Comparison of ENCODE assay signal across 10 mouse cellular contexts in the genomic region with DNA sequence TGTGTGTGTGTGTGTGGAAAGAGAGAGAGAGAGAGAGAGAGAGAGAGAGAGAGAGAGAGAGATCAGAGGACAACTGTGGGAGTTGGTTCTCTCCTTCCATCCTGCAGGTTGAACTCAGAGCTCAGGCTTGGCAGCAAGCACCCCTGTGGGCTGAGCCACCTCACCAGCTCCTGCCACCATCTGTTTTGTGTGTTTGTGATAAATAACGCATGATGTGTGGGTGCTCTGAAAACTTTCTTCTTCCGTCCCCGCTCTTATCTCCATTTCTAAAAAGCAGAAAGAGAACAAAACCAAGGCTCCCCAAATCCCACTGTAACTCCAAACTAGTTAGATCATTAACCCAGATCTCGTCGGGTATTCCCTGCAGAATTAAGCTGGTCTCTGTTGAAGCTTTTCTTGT. TPM values are rescaled to one million over a fixed set of nuclear protein-coding genes. Genes with fewer than 3 reads are reported as not detected.
DNase-seq lines count a peak whose midpoint lies in the region; ATAC-seq and TF ChIP-seq lines count a peak whose summit lies in the region.
"Had no signal": no experiment of that assay in that cellular context is flagged by ENCODE, and none has a peak within 500 bp of the region (broad histone marks: within the 10 kb centered on the region; RNA-seq: fewer than 3 reads in every experiment).

No protein-coding gene starts in this region.

- H3K36me3 ChIP-seq in midbrain, embryonic 10.5 days: no peaks in the 10 kb centered on the region
- no peaks in the 10 kb centered on the region for H3K36me3 ChIP-seq in midbrain, embryonic 11.5 days (ENCODE audit: control insufficient read depth, insufficient read depth, low read length)
- no peaks in the 10 kb centered on the region for H3K36me3 ChIP-seq in hindbrain, postnatal 0 days (ENCODE audit: insufficient read depth, low read length)
- no peaks in the 10 kb centered on the region for H3K36me3 ChIP-seq in neural tube, embryonic 13.5 days

- H3K9me3 ChIP-seq in midbrain, embryonic 10.5 days (replicated peaks): no peaks in the 10 kb centered on the region
- H3K9me3 ChIP-seq in midbrain, embryonic 11.5 days (ENCODE audit: control insufficient read depth, low read length): no peaks in the 10 kb centered on the region
- H3K9me3 ChIP-seq in hindbrain, postnatal 0 days (ENCODE audit: low read length): no peaks in the 10 kb centered on the region
- H3K9me3 ChIP-seq in neural tube, embryonic 13.5 days: no peaks in the 10 kb centered on the region

- 75% methylated on average over 5 of the region's 5 CpGs for WGBS in midbrain, embryonic 10.5 days
- WGBS in midbrain, embryonic 11.5 days: 71% methylated on average over 5 of the region's 5 CpGs
- WGBS in hindbrain, postnatal 0 days: 61% methylated on average over 5 of the region's 5 CpGs
- 66% methylated on average over 5 of the region's 5 CpGs for WGBS in neural tube, embryonic 13.5 days

- H3K4me1 ChIP-seq in midbrain, embryonic 10.5 days: peaks cover 47% of the 10 kb centered on the region
- peaks cover 23% of the 10 kb centered on the region for H3K4me1 ChIP-seq in midbrain, embryonic 11.5 days (ENCODE audit: control insufficient read depth, insufficient read depth, low read length)
- H3K4me1 ChIP-seq in hindbrain, postnatal 0 days (ENCODE audit: insufficient read depth, low read length): peaks cover 14% of the 10 kb centered on the region
- H3K4me1 ChIP-seq in neural tube, embryonic 13.5 days (replicated peaks): peaks cover 54% of the 10 kb centered on the region

- peaks cover 31% of the 10 kb centered on the region for H3K27me3 ChIP-seq in midbrain, embryonic 10.5 days (ENCODE audit: low read depth, poor library complexity, severe bottlenecking)
- H3K27me3 ChIP-seq in midbrain, embryonic 11.5 days (ENCODE audit: control insufficient read depth, insufficient read depth, low read length): peaks cover 6% of the 10 kb centered on the region
- H3K27me3 ChIP-seq in hindbrain, postnatal 0 days (ENCODE audit: insufficient read depth, low read length): no peaks in the 10 kb centered on the region
- H3K27me3 ChIP-seq in neural tube, embryonic 13.5 days: peaks cover 15% of the 10 kb centered on the region

- no peak overlapping the region for H3K27ac ChIP-seq in midbrain, embryonic 10.5 days (replicated peaks)
- H3K27ac ChIP-seq in midbrain, embryonic 11.5 days (ENCODE audit: low read depth, low read length): no peak overlapping the region
- no peak overlapping the region for H3K27ac ChIP-seq in hindbrain, postnatal 0 days
- H3K27ac ChIP-seq in neural tube, embryonic 13.5 days (replicated peaks): no peak overlapping the region

- no peak overlapping the region for H3K4me2 ChIP-seq in midbrain, embryonic 11.5 days
- H3K4me2 ChIP-seq in hindbrain, postnatal 0 days (ENCODE audit: low read depth, low read length): peak overlapping the region; percentile 44
- peak overlapping the region; percentile 9; the same call in 1 of the 2 replicates for H3K4me2 ChIP-seq in neural tube, embryonic 13.5 days

- ATAC-seq in midbrain, embryonic 11.5 days (ENCODE audit: low FRiP score): no peak
- no peak for ATAC-seq in hindbrain, postnatal 0 days
- no peak for ATAC-seq in neural tube, embryonic 13.5 days (ENCODE audit: low read depth)

- no peak overlapping the region for H3K9ac ChIP-seq in midbrain, embryonic 11.5 days (ENCODE audit: low read length)
- H3K9ac ChIP-seq in hindbrain, postnatal 0 days (replicated peaks; ENCODE audit: low read length): no peak overlapping the region
- H3K9ac ChIP-seq in neural tube, embryonic 13.5 days: no peak overlapping the region

- DNase-seq in midbrain, embryonic 10.5 days (ENCODE audit: low spot score): peak; percentile 4
- DNase-seq in midbrain, embryonic 11.5 days (ENCODE audit: low spot score, missing footprints): no peak
- peak; percentile 58 for DNase-seq in cerebellum, adult 9-10 months
- DNase-seq in hindbrain, postnatal 0 days (ENCODE audit: low spot score): no peak
- DNase-seq in ovary, postnatal 14 days (ENCODE audit: low spot score): no peak
- no peak for DNase-seq in Muller cell, postnatal 12 days (ENCODE audit: inconsistent ontology term)
- DNase-seq: kidney, postnatal 10 days; thymus, postnatal 36 days had no signal

- TF ChIP-seq CTCF in hindbrain, postnatal 0 days (IDR thresholded peaks at IDR 0.05; ENCODE audit: low read depth): no peak

- no peak overlapping the region for H3K4me3 ChIP-seq in midbrain, embryonic 10.5 days
- no peak overlapping the region for H3K4me3 ChIP-seq in midbrain, embryonic 11.5 days (ENCODE audit: low read depth, low read length)
- H3K4me3 ChIP-seq in hindbrain, postnatal 0 days (ENCODE audit: low read length): peak overlapping the region; percentile 11
- no peak overlapping the region for H3K4me3 ChIP-seq in neural tube, embryonic 13.5 days
- H3K4me3 ChIP-seq: myocyte had no signal

RNA-seq across cellular contexts. Expression of a gene that starts 4.7 kb away (rescaled TPM):
- polyA plus RNA-seq in midbrain, embryonic 10.5 days (2016; fragmentation: Nextera tagmentation; extraction: Ambion mirVana): 2.7 TPM in 2 replicates
- 4.5 and 4.9 TPM in 2 replicates for polyA plus RNA-seq in midbrain, embryonic 11.5 days (2014; fragmentation: Nextera tagmentation; extraction: Ambion mirVana)
- 45.7 and 47.2 TPM in 2 replicates for total RNA-seq in hindbrain, postnatal 0 days (2014; rRNA removed)
- 9.5 and 9.6 TPM in 2 replicates for polyA plus RNA-seq in hindbrain, postnatal 0 days (2015; fragmentation: Nextera tagmentation; extraction: Ambion mirVana)
- polyA plus RNA-seq in neural tube, embryonic 13.5 days (2015; fragmentation: Nextera tagmentation; extraction: Ambion mirVana): 7.3 and 7.4 TPM in 2 replicates

RNA-seq across cellular contexts. Expression of a gene that starts 58.9 kb away (rescaled TPM):
- 30.0 and 32.4 TPM in 2 replicates for polyA plus RNA-seq in midbrain, embryonic 10.5 days (2016; fragmentation: Nextera tagmentation; extraction: Ambion mirVana)
- 33.8 and 37.6 TPM in 2 replicates for polyA plus RNA-seq in midbrain, embryonic 11.5 days (2014; fragmentation: Nextera tagmentation; extraction: Ambion mirVana)
- total RNA-seq in hindbrain, postnatal 0 days (2014; rRNA removed): 16.0 and 19.0 TPM in 2 replicates
- 32.9 and 34.9 TPM in 2 replicates for polyA plus RNA-seq in hindbrain, postnatal 0 days (2015; fragmentation: Nextera tagmentation; extraction: Ambion mirVana)
- 42.3 TPM in 2 replicates for polyA plus RNA-seq in neural tube, embryonic 13.5 days (2015; fragmentation: Nextera tagmentation; extraction: Ambion mirVana)

Comparison
In these comparisons a context has a peak if more than half of its experiments do, and no peak if none do; other contexts are left out.
1. DNase-seq: peak in midbrain, embryonic 10.5 days (single experiment) and cerebellum, adult 9-10 months (single experiment); none in midbrain, embryonic 11.5 days (single experiment), hindbrain, postnatal 0 days (single experiment), ovary, postnatal 14 days (single experiment) and Muller cell, postnatal 12 days (single experiment).